Mouse (Mus musculus) stomach, embryonic 16.5 days (tissue): ENCODE measurements around the gene Gp1bb. TPM values are rescaled to one million over a fixed set of nuclear protein-coding genes. Genes with fewer than 3 reads are reported as not detected.

Source experiments
- ATAC-seq: fragments of 200-750 bp; cut with Nextera tagmentation; 2 replicates; pipeline ENCODE4 v1.8.0; 2017; ENCODE audit warnings: moderate number of reproducible peaks, moderate TSS enrichment; ENCODE audit not compliant: insufficient read depth, low FRiP score
- H3K27ac ChIP-seq: fragments of 300-500 bp; sonication (generic); 2 replicates; pipeline ENCODE4 v1.5.1; 2014; ENCODE audit warnings: low read length
- H3K27me3 ChIP-seq: fragments of 300-500 bp; sonication (generic); 2 replicates; pipeline ENCODE4 v1.6.1; 2014; ENCODE audit warnings: low read length, control low read depth, mixed read lengths; ENCODE audit not compliant: control insufficient read depth, insufficient read depth
- H3K36me3 ChIP-seq: fragments of 300-500 bp; sonication (generic); 2 replicates; pipeline ENCODE4 v1.6.1; 2014; ENCODE audit warnings: low read length; ENCODE audit not compliant: control insufficient read depth, insufficient read depth
- H3K4me1 ChIP-seq: fragments of 300-500 bp; sonication (generic); 2 replicates; pipeline ENCODE4 v1.6.1; 2014; ENCODE audit warnings: low read length, control low read depth, mixed read lengths; ENCODE audit not compliant: control insufficient read depth, insufficient read depth
- H3K4me2 ChIP-seq: fragments of 300-500 bp; sonication (generic); 2 replicates; pipeline ENCODE4 v1.6.1; 2014; ENCODE audit warnings: low read depth, low read length, mixed read lengths
- H3K4me3 ChIP-seq: fragments of 300-500 bp; sonication (generic); replicated peaks from 2 replicates; pipeline ENCODE4 v1.5.1; 2014; ENCODE audit warnings: mild to moderate bottlenecking, low read length
- H3K9ac ChIP-seq: fragments of 300-500 bp; sonication (generic); 2 replicates; pipeline ENCODE4 v1.6.1; 2014; ENCODE audit warnings: low read length
- H3K9me3 ChIP-seq: fragments of 300-500 bp; sonication (generic); replicated peaks from 2 replicates; pipeline ENCODE4 v1.6.1; 2016; ENCODE audit warnings: low read length, control low read depth; ENCODE audit not compliant: control insufficient read depth
- WGBS: fragments of 180-500 bp; shearing (Covaris S2); extraction: QIAGEN DNeasy Blood & Tissue Kit; methylation state at CpG from one replicate; pipeline ENCODE4 v1.1.7; 2014; 5-methylcytosine and 5-hydroxymethylcytosine counted together
- polyA plus RNA-seq: library from polyadenylated mRNA; unstranded; fragments of >200 nt; fragmentation: Nextera tagmentation; extraction: Ambion mirVana; gene quantifications from 2 replicates; pipeline ENCODE4 v1.2.1, GENCODE M21; 2015

The Gp1bb gene
- polyA plus RNA-seq, 1 experiment from 2014 or later = 0.68 TPM

- Histone ChIP-seq H3K27ac (no peak overlapping the region), H3K4me1 (peaks cover 13% of the 10 kb centered on the region), H3K36me3 (no peaks in the 10 kb centered on the region), H3K4me2 (peak overlapping the region; percentile 95), H3K9me3 (no peaks in the 10 kb centered on the region), H3K9ac (peak overlapping the region; percentile 74), H3K27me3 (peaks cover 52% of the 10 kb centered on the region), H3K4me3 (peak overlapping the region; percentile 54)
- 22% methylated on average over 26 of the region's 26 CpGs for WGBS
- ATAC-seq = no peak
These were observed 3.6 kb upstream of the Gp1bb start for GRCm38 (mm10) chr16:18625791-18626311.

- 61% methylated on average over 14 of the region's 14 CpGs for WGBS
- no peaks in the 10 kb centered on the region for H3K9me3 ChIP-seq
These were observed 2.9 kb upstream of the Gp1bb start for GRCm38 (mm10) chr16:18625097-18625496.

GRCm38 (mm10) chr16:18624641-18625040 is 2.4 kb upstream of the Gp1bb start:
- WGBS = 62% methylated on average over 15 of the region's 15 CpGs

More at GRCm38 (mm10) chr16:18625097-18625496, 2.9 kb upstream of the Gp1bb start:
- H3K9ac ChIP-seq = no peak overlapping the region
- H3K27ac ChIP-seq = no peak overlapping the region
- no peaks in the 10 kb centered on the region for H3K36me3 ChIP-seq
- no peak overlapping the region for H3K4me3 ChIP-seq
- H3K4me1 ChIP-seq = peaks cover 17% of the 10 kb centered on the region
- no peak for ATAC-seq
- no peak overlapping the region for H3K4me2 ChIP-seq
- H3K27me3 ChIP-seq = peaks cover 60% of the 10 kb centered on the region

GRCm38 (mm10) chr16:18623751-18624540 is 1.7 kb upstream of the Gp1bb start:
- Histone ChIP-seq H3K9ac (no peak overlapping the region), H3K9me3 (no peaks in the 10 kb centered on the region), H3K27ac (no peak overlapping the region), H3K4me2 (no peak overlapping the region), H3K36me3 (no peaks in the 10 kb centered on the region), H3K27me3 (peaks cover 71% of the 10 kb centered on the region), H3K4me3 (no peak overlapping the region), H3K4me1 (peaks cover 15% of the 10 kb centered on the region)
- WGBS = 70% methylated on average over 15 of the region's 15 CpGs
- no peak for ATAC-seq

More at GRCm38 (mm10) chr16:18624641-18625040, 2.4 kb upstream of the Gp1bb start:
- no peak for ATAC-seq
- Histone ChIP-seq H3K4me3 (no peak overlapping the region), H3K9me3 (no peaks in the 10 kb centered on the region), H3K4me1 (peaks cover 17% of the 10 kb centered on the region), H3K27me3 (peaks cover 64% of the 10 kb centered on the region), H3K27ac (no peak overlapping the region), H3K4me2 (no peak overlapping the region), H3K36me3 (no peaks in the 10 kb centered on the region), H3K9ac (no peak overlapping the region)

- Histone ChIP-seq H3K9ac (no peak overlapping the region), H3K27ac (no peak overlapping the region), H3K27me3 (peaks cover 79% of the 10 kb centered on the region), H3K36me3 (no peaks in the 10 kb centered on the region), H3K4me1 (peaks cover 13% of the 10 kb centered on the region; the same call in 1 of the 2 replicates), H3K4me3 (no peak overlapping the region), H3K9me3 (no peaks in the 10 kb centered on the region), H3K4me2 (no peak overlapping the region)
- no peak for ATAC-seq
- WGBS = 62% methylated on average over 29 of the region's 29 CpGs
These were observed 930 bp upstream of the Gp1bb start for GRCm38 (mm10) chr16:18622916-18623750.

GRCm38 (mm10) chr16:18621362-18622001 is 721 bp downstream of the Gp1bb start:
- Histone ChIP-seq H3K27me3 (peaks cover 82% of the 10 kb centered on the region), H3K27ac (no peak overlapping the region), H3K9ac (peak overlapping the region; percentile 60), H3K36me3 (no peaks in the 10 kb centered on the region), H3K4me3 (peak overlapping the region; percentile 52), H3K9me3 (no peaks in the 10 kb centered on the region), H3K4me1 (peaks cover 15% of the 10 kb centered on the region), H3K4me2 (peak overlapping the region; percentile 93)
- 14% methylated on average over 38 of the region's 38 CpGs for WGBS
- no peak for ATAC-seq

- Histone ChIP-seq H3K4me3 (peak overlapping the region; percentile 52), H3K9me3 (no peaks in the 10 kb centered on the region), H3K4me1 (peaks cover 15% of the 10 kb centered on the region), H3K27ac (no peak overlapping the region), H3K9ac (peak overlapping the region; percentile 60), H3K36me3 (no peaks in the 10 kb centered on the region), H3K27me3 (peaks cover 79% of the 10 kb centered on the region), H3K4me2 (peak overlapping the region; percentile 93)
- 3% methylated on average over 74 of the region's 74 CpGs for WGBS
- no peak for ATAC-seq
These were observed 1.4 kb downstream of the Gp1bb start for GRCm38 (mm10) chr16:18620601-18621361.

- no peak overlapping the region for H3K27ac ChIP-seq
- peaks cover 74% of the 10 kb centered on the region for H3K27me3 ChIP-seq
- no peak for ATAC-seq
- H3K9ac ChIP-seq = no peak overlapping the region
- H3K9me3 ChIP-seq = no peaks in the 10 kb centered on the region
- peaks cover 15% of the 10 kb centered on the region for H3K4me1 ChIP-seq
- 46% methylated on average over 6 of the region's 6 CpGs for WGBS
- no peaks in the 10 kb centered on the region for H3K36me3 ChIP-seq
- H3K4me2 ChIP-seq = peak overlapping the region; percentile 93
- H3K4me3 ChIP-seq = peak overlapping the region; percentile 52
These were observed 2.0 kb downstream of the Gp1bb start for GRCm38 (mm10) chr16:18620201-18620600.
